Mouse (Mus musculus) heart, postnatal 36 days (tissue): Measurements from ENCODE around the gene H3f3b. TPM values are rescaled to one million over a fixed set of nuclear protein-coding genes. Genes with fewer than 3 reads are reported as not detected.
A peak's percentile ranks its signal among the peaks of the same experiment; 100 is the strongest.
"Not testable (repeated sequence)": the region's sequence is repeated elsewhere in the genome, so short reads cannot be mapped to it uniquely, and the experiment has no call there.

ENCODE experiments used
- DNase-seq, 2 experiments: peaks; one replicate each; pipeline ENCODE4 v3.0.0; 2021 to 2022
- intact Hi-C: fragments of 180-260 bp; cut with DNase I; formaldehyde crosslinking; loops from one replicate; pipeline ENCODE4 v1.15.1; 2025
- total RNA-seq, 2 experiments: library from RNA; stranded (reverse); gene quantifications; 2 replicates each; pipeline ENCODE4 v1.2.3; 2021

H3f3b gene
- total RNA-seq, 2 experiments from 2014 or later = 136 to 158 TPM

GRCm38 (mm10) chr11:116023074-116023770 lies 4.5 kb downstream of the H3f3b start:
- DNase-seq, intact Hi-C loops: not testable (repeated sequence)

GRCm38 (mm10) chr11:116022256-116022780 lies 5.4 kb downstream of the H3f3b start:
- DNase-seq = no peak
- intact Hi-C loops = no loop called here

DNA sequence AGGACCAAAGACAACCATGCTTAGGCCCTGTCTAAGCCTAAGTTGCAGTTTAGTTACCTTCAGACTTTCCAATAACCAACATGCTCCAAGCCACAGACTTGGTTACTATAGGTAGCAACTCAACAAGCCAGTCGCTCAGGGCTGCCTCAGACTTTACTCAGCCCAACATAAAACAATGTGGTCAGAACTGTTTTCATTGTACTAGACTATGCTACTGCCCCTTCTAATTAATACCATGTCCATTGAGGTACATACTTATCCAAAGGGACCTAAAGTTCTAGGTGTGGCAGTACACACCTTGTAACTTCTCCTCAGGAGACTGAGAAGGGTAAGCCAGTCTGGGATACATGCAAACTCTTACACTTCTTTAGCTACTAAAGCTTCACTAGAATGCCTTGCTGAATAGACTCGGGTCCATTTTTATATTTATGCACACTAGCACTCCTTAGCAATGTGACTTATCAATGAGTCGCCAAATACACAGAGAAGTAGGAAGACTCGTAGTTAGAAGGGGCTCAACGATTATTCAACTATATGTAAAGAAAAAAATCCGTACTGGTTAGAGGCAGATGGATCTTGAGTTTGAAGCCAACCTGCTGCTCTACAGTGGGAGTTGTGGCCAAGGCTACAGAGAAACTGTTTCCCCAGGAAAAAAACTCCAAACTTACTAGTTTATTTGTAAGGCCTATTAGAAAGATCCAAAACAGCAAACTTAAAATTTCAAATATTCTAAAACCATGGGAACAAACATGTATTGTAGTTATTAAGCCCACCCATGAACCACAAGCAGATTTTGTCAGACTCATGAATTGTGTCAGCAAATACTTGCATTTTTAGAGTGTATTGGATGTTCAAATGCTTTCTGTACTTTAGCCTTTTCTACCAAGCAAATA lies 6.2 kb downstream of the H3f3b start:
- intact Hi-C loops = no loop called here
- DNase-seq = no peak

DNA sequence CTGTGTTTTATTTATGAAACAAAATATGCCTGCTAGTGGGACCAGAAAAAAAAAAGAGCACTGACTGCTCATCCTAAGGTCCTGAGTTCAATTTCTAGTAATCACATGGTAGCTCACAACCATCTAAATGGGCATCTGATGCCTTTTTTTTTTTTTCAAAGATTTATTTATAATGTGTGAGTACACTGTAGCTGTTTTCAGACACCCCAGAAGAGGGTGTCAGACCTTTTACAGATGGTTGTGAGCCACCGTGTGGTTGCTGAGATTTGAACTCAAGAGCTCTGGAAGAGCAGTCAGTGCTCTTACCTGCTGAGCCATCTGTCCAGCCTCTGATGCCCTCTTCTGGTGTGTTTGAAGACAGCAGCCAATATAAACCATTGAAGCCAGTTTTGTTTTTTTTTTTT lies 7.2 kb downstream of the H3f3b start:
- no peak for DNase-seq
- intact Hi-C loops = no loop called here

DNA sequence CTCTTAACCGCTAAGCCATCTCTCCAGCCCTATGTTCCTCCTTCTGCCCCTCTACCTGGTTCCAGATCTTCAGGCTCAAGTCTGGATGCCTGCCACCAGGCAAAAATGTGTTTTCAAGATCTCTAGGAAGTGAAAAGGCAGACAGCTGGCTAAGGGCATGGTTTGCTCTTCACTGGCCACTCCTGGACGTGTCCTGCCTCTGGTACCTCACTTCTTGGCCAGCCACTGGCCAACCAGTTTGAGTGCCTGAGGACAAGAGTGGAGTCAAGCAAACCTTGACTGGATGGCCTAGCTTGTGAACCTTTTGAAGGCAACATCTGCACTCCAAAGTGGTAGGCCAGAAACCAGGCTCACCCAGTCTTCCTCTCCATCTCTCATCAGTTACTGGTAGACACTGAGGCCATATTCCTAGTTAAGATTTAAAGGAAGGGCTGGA lies 7.8 kb downstream of the H3f3b start:
- intact Hi-C loops = no loop called here
- DNase-seq = no peak

DNA sequence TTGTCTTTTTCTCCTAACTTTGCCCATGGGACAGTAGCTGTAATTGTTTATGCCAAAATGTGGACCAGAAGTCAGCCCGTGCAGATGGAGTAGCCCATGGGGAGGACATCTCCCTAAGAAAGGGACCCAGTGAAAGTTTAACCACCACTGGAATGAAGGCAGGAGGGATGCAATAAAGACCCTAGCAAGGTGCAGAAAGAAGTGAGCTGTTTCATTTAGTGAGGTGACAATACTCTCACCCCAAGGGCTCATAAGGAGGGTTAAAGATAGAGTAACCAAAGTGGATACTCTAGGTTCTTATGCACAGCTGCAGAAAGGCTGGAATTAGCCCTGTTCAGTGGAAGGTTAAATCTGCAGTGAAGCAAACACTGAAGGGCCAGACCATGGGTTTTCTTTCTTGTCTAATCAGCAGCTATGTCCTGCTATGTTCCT lies 8.4 kb downstream of the H3f3b start:
- intact Hi-C loops = no loop called here
- DNase-seq = no peak

- intact Hi-C loops, DNase-seq: not testable (repeated sequence)
Observed at GRCm38 (mm10) chr11:116018867-116019266, 8.9 kb downstream of the H3f3b start.

GRCm38 (mm10) chr11:116018106-116018505 lies 9.7 kb downstream of the H3f3b start:
- peak in 1 of 2 experiments; percentile 42 for DNase-seq
- intact Hi-C loops = no loop called here

GRCm38 (mm10) chr11:116014821-116015220 lies 12.9 kb downstream of the H3f3b start:
- DNase-seq = no peak
- intact Hi-C loops = no loop called here

GRCm38 (mm10) chr11:116012262-116012947 lies 15.4 kb downstream of the H3f3b start, which contains the start of gene Galk1:
Galk1 (minus strand) TSS chr11:116012719.
- DNase-seq = peak; percentile 86 to 87
- intact Hi-C loops = no loop called here

DNA sequence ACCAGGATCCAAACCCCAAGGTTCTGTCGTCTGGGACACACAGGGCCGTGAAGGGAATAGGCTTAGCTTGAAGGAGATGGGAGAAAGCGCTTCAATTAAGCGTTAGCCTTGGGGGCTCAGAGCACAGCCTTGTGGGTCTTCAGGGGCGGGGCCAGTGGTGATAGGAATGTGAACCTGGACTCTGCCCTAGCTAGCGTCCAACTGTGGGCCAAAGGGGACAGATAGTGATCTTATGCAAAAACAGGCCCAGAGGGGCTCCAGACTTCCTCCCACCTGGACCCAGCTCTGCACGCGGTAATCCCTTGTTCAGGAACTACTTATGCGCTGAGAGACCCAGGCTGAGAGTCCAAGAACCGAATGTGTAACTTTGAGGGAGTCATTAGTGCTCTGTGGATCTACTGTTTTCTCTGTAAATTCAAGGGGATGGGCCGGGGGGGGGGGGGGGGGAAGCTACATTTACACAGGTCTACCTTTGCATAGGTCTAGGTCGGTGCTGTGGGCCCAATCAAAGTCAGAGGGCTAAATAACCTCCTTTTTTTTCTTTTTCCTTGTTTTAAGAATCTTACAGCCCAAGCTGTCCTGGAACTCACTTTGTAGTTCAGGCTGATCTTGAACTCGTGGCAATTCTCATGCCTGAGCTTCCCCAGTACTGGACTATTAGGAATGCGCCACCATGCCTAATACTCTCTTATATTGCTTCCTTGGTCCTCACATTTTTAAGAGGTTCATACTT lies 16.1 kb downstream of the H3f3b start:
- DNase-seq = no peak
- intact Hi-C loops = no loop called here

DNA sequence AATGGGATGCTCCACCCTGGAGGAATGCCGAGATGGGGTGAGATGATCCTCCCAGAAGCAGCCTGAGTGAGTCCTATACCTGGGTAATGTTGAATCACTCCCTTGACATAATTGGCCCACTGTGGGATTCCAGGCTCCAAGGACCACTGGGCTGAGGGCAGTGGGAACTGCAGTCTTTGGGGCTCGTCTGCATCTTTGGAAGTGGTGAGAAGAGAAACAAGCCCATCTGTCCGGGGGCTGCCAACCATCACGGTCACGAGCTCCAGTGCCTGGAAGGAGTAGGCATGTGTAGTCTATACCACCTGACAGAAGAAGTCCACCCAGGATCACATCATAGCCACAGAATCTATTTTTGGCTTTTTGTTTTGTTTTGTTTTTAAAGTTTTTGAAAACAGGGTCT lies 16.8 kb downstream of the H3f3b start:
- no peak for DNase-seq
- intact Hi-C loops = no loop called here

GRCm38 (mm10) chr11:116010146-116010545 lies 17.6 kb downstream of the H3f3b start:
- intact Hi-C loops = no loop called here
- no peak for DNase-seq

- DNase-seq = no peak
- intact Hi-C loops = no loop called here
Observed at GRCm38 (mm10) chr11:116009661-116010060, 18.1 kb downstream of the H3f3b start.

GRCm38 (mm10) chr11:116008832-116009375 lies 18.9 kb downstream of the H3f3b start:
- DNase-seq = no peak
- intact Hi-C loops = no loop called here

- DNase-seq = no peak
- intact Hi-C loops = no loop called here
Observed at GRCm38 (mm10) chr11:116008411-116008810, 19.4 kb downstream of the H3f3b start.

DNA sequence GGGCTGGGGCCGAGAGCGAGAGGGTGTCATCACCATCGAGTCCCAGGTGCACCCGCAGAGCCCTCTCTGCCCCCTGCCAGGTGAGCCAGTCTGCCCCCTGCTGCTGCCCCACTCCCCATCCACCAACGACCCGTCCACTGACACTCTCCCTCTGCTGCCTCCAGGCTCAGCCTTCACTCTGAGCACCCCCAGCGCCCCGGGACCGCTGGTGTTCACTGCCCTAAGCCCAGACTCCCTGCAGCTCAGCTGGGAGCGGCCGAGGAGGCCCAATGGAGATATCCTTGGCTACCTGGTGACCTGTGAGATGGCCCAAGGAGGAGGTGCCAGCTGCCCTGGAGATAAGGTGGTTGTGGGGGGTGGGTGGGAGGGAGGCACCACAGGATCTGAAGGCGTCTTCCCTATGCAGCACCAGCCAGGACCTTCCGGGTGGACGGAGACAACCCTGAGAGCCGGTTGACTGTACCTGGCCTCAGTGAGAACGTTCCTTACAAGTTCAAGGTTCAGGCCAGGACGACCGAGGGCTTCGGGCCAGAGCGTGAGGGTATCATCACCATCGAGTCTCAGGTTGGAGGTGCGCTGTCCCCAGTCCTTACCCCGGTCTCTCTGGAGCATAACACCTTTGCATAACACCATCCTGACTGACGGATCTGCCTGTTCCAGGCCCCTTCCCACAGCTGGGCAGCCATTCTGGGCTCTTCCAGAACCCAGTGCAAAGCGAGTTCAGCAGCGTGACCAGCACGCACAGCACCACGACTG lies 20.5 kb downstream of the H3f3b start:
- intact Hi-C loops = no loop called here
- DNase-seq = no peak

GRCm38 (mm10) chr11:116005701-116006419 lies 21.9 kb downstream of the H3f3b start:
- intact Hi-C loops = no loop called here
- DNase-seq = no peak
